Mouse (Mus musculus): ENCODE data around the gene Kctd21. TPM values are rescaled to one million over a fixed set of nuclear protein-coding genes. Genes with fewer than 3 reads are reported as not detected.

Gene Kctd21
- total and polyA plus RNA-seq, 2 experiments: 3.2 to 4.8 TPM

GRCm38 (mm10) chr7:97325156-97325985 lies 6.8 kb upstream of the Kctd21 start:
- Histone ChIP-seq H3K27ac (replicated peaks; ENCODE audit: insufficient read depth, low read depth, low read length) (no peak overlapping the region), H3K4me3 (ENCODE audit: insufficient read depth, low read depth, low read length) (no peak overlapping the region), H3K79me2 (ENCODE audit: control insufficient read depth, insufficient read depth, low read length) (no peaks in the 10 kb centered on the region), H3K27me3 (ENCODE audit: control insufficient read depth, insufficient read depth, low read length) (no peaks in the 10 kb centered on the region; the same call in 1 of the 2 replicates), H3K4me1 (ENCODE audit: control insufficient read depth, insufficient read depth, low read length) (no peaks in the 10 kb centered on the region), H3K36me3 (ENCODE audit: control insufficient read depth, insufficient read depth, low read length) (no peaks in the 10 kb centered on the region), H3K9ac (ENCODE audit: low read depth, low read length) (no peak overlapping the region)
- TF ChIP-seq POLR2A (IDR thresholded peaks at IDR 0.05; ENCODE audit: extremely low read depth, insufficient read depth, low read length) (no peak), CTCF (IDR thresholded peaks at IDR 0.05; ENCODE audit: low read depth, low read length) (no peak)
- no peak for DNase-seq (ENCODE audit: extremely low read depth, low read depth, low spot score)
- WGBS: 31% methylated on average over 96 of the region's 96 CpGs

GRCm38 (mm10) chr7:97327376-97327775 lies 4.8 kb upstream of the Kctd21 start:
- H3K36me3 ChIP-seq (ENCODE audit: control insufficient read depth, insufficient read depth, low read length): no peaks in the 10 kb centered on the region
- H3K9ac ChIP-seq (ENCODE audit: low read depth, low read length): no peak overlapping the region
- H3K4me1 ChIP-seq (ENCODE audit: control insufficient read depth, insufficient read depth, low read length): no peaks in the 10 kb centered on the region
- no peak for DNase-seq (ENCODE audit: extremely low read depth, low read depth, low spot score)
- H3K79me2 ChIP-seq (ENCODE audit: control insufficient read depth, insufficient read depth, low read length): peaks cover 3% of the 10 kb centered on the region; the same call in 1 of the 2 replicates
- 96% methylated on average over 4 of the region's 4 CpGs for WGBS
- no peak overlapping the region for H3K27ac ChIP-seq (replicated peaks; ENCODE audit: insufficient read depth, low read depth, low read length)
- TF ChIP-seq POLR2A (IDR thresholded peaks at IDR 0.05; ENCODE audit: extremely low read depth, insufficient read depth, low read length) (no peak), CTCF (IDR thresholded peaks at IDR 0.05; ENCODE audit: low read depth, low read length) (no peak)
- no peaks in the 10 kb centered on the region; the same call in 1 of the 2 replicates for H3K27me3 ChIP-seq (ENCODE audit: control insufficient read depth, insufficient read depth, low read length)
- H3K4me3 ChIP-seq (ENCODE audit: insufficient read depth, low read depth, low read length): no peak overlapping the region

- TF ChIP-seq CTCF (IDR thresholded peaks at IDR 0.05; ENCODE audit: low read depth, low read length): no peak
- no peak for TF ChIP-seq POLR2A (IDR thresholded peaks at IDR 0.05; ENCODE audit: extremely low read depth, insufficient read depth, low read length)
- Histone ChIP-seq H3K4me1 (ENCODE audit: control insufficient read depth, insufficient read depth, low read length) (peaks cover 4% of the 10 kb centered on the region; the same call in 1 of the 2 replicates), H3K27ac (replicated peaks; ENCODE audit: insufficient read depth, low read depth, low read length) (no peak overlapping the region), H3K36me3 (ENCODE audit: control insufficient read depth, insufficient read depth, low read length) (no peaks in the 10 kb centered on the region), H3K79me2 (ENCODE audit: control insufficient read depth, insufficient read depth, low read length) (peaks cover 6% of the 10 kb centered on the region; the same call in 1 of the 2 replicates), H3K27me3 (ENCODE audit: control insufficient read depth, insufficient read depth, low read length) (no peaks in the 10 kb centered on the region; the same call in 1 of the 2 replicates), H3K9ac (ENCODE audit: low read depth, low read length) (no peak overlapping the region), H3K4me3 (ENCODE audit: insufficient read depth, low read depth, low read length) (no peak overlapping the region)
- 86% methylated on average over 13 of the region's 13 CpGs for WGBS
- no peak for DNase-seq (ENCODE audit: extremely low read depth, low read depth, low spot score)
These were observed 3.1 kb upstream of the Kctd21 start for GRCm38 (mm10) chr7:97328891-97329588.

GRCm38 (mm10) chr7:97329676-97330075 lies 2.5 kb upstream of the Kctd21 start:
- no peak overlapping the region for H3K9ac ChIP-seq (ENCODE audit: low read depth, low read length)
- 93% methylated on average over 3 of the region's 3 CpGs for WGBS
- TF ChIP-seq POLR2A (IDR thresholded peaks at IDR 0.05; ENCODE audit: extremely low read depth, insufficient read depth, low read length) (no peak), CTCF (IDR thresholded peaks at IDR 0.05; ENCODE audit: low read depth, low read length) (no peak)

GRCm38 (mm10) chr7:97330931-97331645 lies 1.0 kb upstream of the Kctd21 start:
- Histone ChIP-seq H3K27me3 (ENCODE audit: control insufficient read depth, insufficient read depth, low read length) (no peaks in the 10 kb centered on the region), H3K36me3 (ENCODE audit: control insufficient read depth, insufficient read depth, low read length) (no peaks in the 10 kb centered on the region), H3K27ac (replicated peaks; ENCODE audit: insufficient read depth, low read depth, low read length) (no peak overlapping the region), H3K4me1 (ENCODE audit: control insufficient read depth, insufficient read depth, low read length) (peaks cover 7% of the 10 kb centered on the region), H3K9ac (ENCODE audit: low read depth, low read length) (peak overlapping the region; percentile 76), H3K4me3 (ENCODE audit: insufficient read depth, low read depth, low read length) (peak overlapping the region; percentile 80), H3K79me2 (ENCODE audit: control insufficient read depth, insufficient read depth, low read length) (peaks cover 6% of the 10 kb centered on the region; the same call in 1 of the 2 replicates)
- no peak for DNase-seq (ENCODE audit: extremely low read depth, low read depth, low spot score)
- no peak for TF ChIP-seq POLR2A (IDR thresholded peaks at IDR 0.05; ENCODE audit: extremely low read depth, insufficient read depth, low read length)
- WGBS: 79% methylated on average over 11 of the region's 11 CpGs

More at GRCm38 (mm10) chr7:97329676-97330075, 2.5 kb upstream of the Kctd21 start:
- H3K36me3 ChIP-seq (ENCODE audit: control insufficient read depth, insufficient read depth, low read length): no peaks in the 10 kb centered on the region
- peaks cover 6% of the 10 kb centered on the region; the same call in 1 of the 2 replicates for H3K79me2 ChIP-seq (ENCODE audit: control insufficient read depth, insufficient read depth, low read length)
- no peaks in the 10 kb centered on the region; the same call in 1 of the 2 replicates for H3K27me3 ChIP-seq (ENCODE audit: control insufficient read depth, insufficient read depth, low read length)
- no peak overlapping the region for H3K27ac ChIP-seq (replicated peaks; ENCODE audit: insufficient read depth, low read depth, low read length)
- H3K4me3 ChIP-seq (ENCODE audit: insufficient read depth, low read depth, low read length): no peak overlapping the region
- DNase-seq (ENCODE audit: extremely low read depth, low read depth, low spot score): no peak
- H3K4me1 ChIP-seq (ENCODE audit: control insufficient read depth, insufficient read depth, low read length): peaks cover 4% of the 10 kb centered on the region; the same call in 1 of the 2 replicates
